Mouse (Mus musculus) embryonic facial prominence, embryonic 11.5 days (tissue): ENCODE measurements at regions not wholly inside any gene's neighbourhood (a gene's known extent, or its start where the extent isn't known, plus 50 kb on each side); places are given as distances from the start of the nearest gene placed in this dataset.

ENCODE experiments used
- ATAC-seq: fragments of 200-750 bp; cut with Nextera tagmentation; replicated peaks from 2 replicates; pipeline ENCODE4 v1.8.0; 2017; ENCODE audit warnings: low read depth; ENCODE audit not compliant: insufficient number of reproducible peaks, low FRiP score, low TSS enrichment
- DNase-seq: peaks from one replicate; pipeline ENCODE4 v3.0.0-alpha.2; 2015; ENCODE audit warnings: low spot score
- H3K27ac ChIP-seq: fragments of 300-500 bp; sonication (generic); replicated peaks from 2 replicates; pipeline ENCODE4 v1.5.1; 2014; ENCODE audit warnings: mild to moderate bottlenecking, low read depth, low read length, control low read depth
- H3K27me3 ChIP-seq: fragments of 300-500 bp; sonication (generic); 2 replicates; pipeline ENCODE4 v1.6.1; 2014; ENCODE audit warnings: mild to moderate bottlenecking, low read length, moderate library complexity, mixed read lengths; ENCODE audit not compliant: control insufficient read depth, insufficient read depth
- H3K36me3 ChIP-seq: fragments of 300-500 bp; sonication (generic); replicated peaks from 2 replicates; pipeline ENCODE4 v1.6.1; 2014; ENCODE audit warnings: low read depth, mild to moderate bottlenecking, low read length, moderate library complexity, mixed read lengths; ENCODE audit not compliant: control insufficient read depth, insufficient read depth
- H3K4me1 ChIP-seq: fragments of 300-500 bp; sonication (generic); 2 replicates; pipeline ENCODE4 v1.6.1; 2014; ENCODE audit warnings: low read length, mixed read lengths; ENCODE audit not compliant: control insufficient read depth, insufficient read depth
- H3K4me2 ChIP-seq: fragments of 300-500 bp; sonication (generic); 2 replicates; pipeline ENCODE4 v1.6.1; 2014; ENCODE audit warnings: low read depth, mild to moderate bottlenecking, control low read depth, low read length, moderate library complexity
- H3K4me3 ChIP-seq: fragments of 300-500 bp; sonication (generic); 2 replicates; pipeline ENCODE4 v1.5.1; 2014; ENCODE audit warnings: low read depth, low read length, control low read depth
- H3K9ac ChIP-seq: fragments of 300-500 bp; sonication (generic); replicated peaks from 2 replicates; pipeline ENCODE4 v1.6.1; 2014; ENCODE audit warnings: mild to moderate bottlenecking, control low read depth, low read length
- H3K9me3 ChIP-seq: fragments of 300-500 bp; sonication (generic); replicated peaks from 2 replicates; pipeline ENCODE4 v1.6.1; 2016; ENCODE audit warnings: mild to moderate bottlenecking, low read length, inconsistent platforms, mixed read lengths; ENCODE audit not compliant: control insufficient read depth
- WGBS: fragments of 180-500 bp; shearing (Covaris S2); extraction: QIAGEN DNeasy Blood & Tissue Kit; methylation state at CpG from one replicate; pipeline ENCODE4 v1.1.7; 2014; 5-methylcytosine and 5-hydroxymethylcytosine counted together

- Histone ChIP-seq H3K9me3 (no peaks in the 10 kb centered on the region), H3K9ac (no peak overlapping the region)
Observed at GRCm38 (mm10) chr12:25189174-25189761, 92.3 kb upstream of the Id2 start.

DNA sequence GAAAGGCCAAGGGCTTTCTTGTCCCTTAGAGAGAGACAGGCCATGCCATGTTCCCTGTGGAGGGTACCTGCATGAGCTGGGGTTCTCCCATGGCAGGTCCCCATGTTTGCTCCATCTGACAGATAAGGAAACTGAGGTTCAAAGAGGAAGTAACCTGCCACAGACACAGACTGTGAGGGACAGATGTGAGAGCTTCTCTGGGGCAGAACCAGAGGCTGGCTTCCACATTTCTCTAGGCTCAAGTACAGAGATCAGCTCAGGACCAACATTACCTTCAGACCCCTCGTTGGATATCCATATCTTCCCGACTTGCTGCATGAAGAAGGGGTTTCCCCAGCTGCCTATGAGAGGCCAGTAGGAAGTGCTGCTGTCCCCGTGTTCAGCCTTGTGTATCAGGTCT lies 91.6 kb upstream of the Id2 start:
- DNase-seq (no peak), ATAC-seq (no peak)
- Histone ChIP-seq H3K4me1 (no peaks in the 10 kb centered on the region; the same call in 1 of the 2 replicates), H3K9me3 (no peaks in the 10 kb centered on the region), H3K9ac (no peak overlapping the region), H3K36me3 (no peaks in the 10 kb centered on the region), H3K27me3 (no peaks in the 10 kb centered on the region), H3K4me2 (no peak overlapping the region), H3K4me3 (no peak overlapping the region), H3K27ac (no peak overlapping the region)
- WGBS = 79% methylated on average over 3 of the region's 3 CpGs

More at GRCm38 (mm10) chr12:25189174-25189761, 92.3 kb upstream of the Id2 start:
- DNase-seq (peak; percentile 12), ATAC-seq (peak; percentile 65; the same call in 1 of the 2 replicates)
- Histone ChIP-seq H3K27me3 (no peaks in the 10 kb centered on the region), H3K4me3 (no peak overlapping the region), H3K36me3 (no peaks in the 10 kb centered on the region), H3K27ac (no peak overlapping the region), H3K4me2 (no peak overlapping the region), H3K4me1 (no peaks in the 10 kb centered on the region; the same call in 1 of the 2 replicates)
- 60% methylated on average over 16 of the region's 16 CpGs for WGBS

DNA sequence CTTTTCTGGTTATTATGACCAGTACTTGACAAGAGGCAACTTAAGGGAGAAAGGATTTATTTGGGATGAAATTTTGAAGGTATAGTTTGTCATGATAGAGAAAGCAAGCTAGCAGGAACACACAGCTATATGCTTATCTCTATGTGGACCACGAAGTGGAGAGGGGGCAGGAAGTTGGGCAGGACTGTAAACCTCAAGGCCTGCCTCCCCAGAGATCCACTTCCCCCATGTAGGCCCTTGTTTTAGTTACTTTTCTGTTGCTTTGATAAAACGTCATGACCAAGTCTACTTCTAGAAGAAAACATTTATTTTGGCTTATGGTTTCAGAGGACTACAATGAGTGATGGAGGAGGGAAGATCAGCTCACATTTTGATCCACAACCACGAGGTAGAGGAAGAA lies 90.3 kb upstream of the Id2 start:
- H3K27ac ChIP-seq = no peak overlapping the region
- no peaks in the 10 kb centered on the region for H3K9me3 ChIP-seq
- WGBS = 73% methylated on average over 3 of the region's 3 CpGs
- no peak overlapping the region for H3K4me2 ChIP-seq
- no peaks in the 10 kb centered on the region; the same call in 1 of the 2 replicates for H3K4me1 ChIP-seq
- H3K27me3 ChIP-seq = no peaks in the 10 kb centered on the region
- no peak overlapping the region for H3K4me3 ChIP-seq
- DNase-seq (no peak), ATAC-seq (no peak)
- no peak overlapping the region for H3K9ac ChIP-seq
- no peaks in the 10 kb centered on the region for H3K36me3 ChIP-seq

DNA sequence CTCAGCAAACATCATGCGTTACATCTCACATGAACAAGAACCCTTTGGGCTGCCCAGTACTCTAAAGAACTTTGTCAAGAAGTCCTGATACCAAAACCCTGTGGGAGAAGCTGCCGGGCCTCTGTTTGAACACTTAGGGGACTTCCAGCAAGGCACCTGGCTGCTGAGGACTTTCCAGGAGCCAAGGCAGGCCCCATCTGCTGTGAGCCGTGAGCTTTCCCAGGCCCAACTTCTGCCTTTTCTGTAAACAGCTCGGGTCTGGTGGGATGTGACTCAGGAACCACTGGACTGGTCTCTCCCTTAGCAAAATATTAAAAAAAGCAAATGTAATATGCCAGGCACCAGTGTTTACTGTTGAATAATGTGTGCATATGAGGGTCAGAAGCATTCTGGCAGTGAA lies 85.7 kb upstream of the Id2 start:
- 94% methylated on average over 4 of the region's 4 CpGs for WGBS
- no peak for DNase-seq
- Histone ChIP-seq H3K4me3 (no peak overlapping the region), H3K9ac (no peak overlapping the region), H3K4me1 (no peaks in the 10 kb centered on the region), H3K9me3 (no peaks in the 10 kb centered on the region), H3K36me3 (no peaks in the 10 kb centered on the region), H3K4me2 (no peak overlapping the region), H3K27me3 (no peaks in the 10 kb centered on the region), H3K27ac (no peak overlapping the region)
- ATAC-seq = no peak

DNA sequence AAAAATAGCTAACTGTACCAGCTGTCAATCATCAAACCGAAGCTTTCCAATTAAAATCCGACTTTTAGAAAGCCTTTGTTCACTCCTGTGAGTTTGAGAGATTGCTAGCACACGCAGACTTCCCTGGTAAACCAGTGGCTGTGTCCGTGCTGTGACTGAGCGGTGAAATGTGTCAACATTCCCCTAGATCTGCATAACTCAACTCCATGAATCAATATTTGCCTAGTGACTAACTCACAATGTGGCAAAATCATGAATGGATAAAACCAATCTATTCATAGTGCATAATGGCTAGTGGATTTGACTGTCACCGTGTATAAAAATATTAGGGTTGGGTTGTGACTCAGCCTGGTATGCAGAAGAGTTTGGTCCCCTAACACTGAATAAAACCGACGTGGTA lies 84.4 kb upstream of the Id2 start:
- no peak for ATAC-seq
- H3K36me3 ChIP-seq = no peaks in the 10 kb centered on the region

DNA sequence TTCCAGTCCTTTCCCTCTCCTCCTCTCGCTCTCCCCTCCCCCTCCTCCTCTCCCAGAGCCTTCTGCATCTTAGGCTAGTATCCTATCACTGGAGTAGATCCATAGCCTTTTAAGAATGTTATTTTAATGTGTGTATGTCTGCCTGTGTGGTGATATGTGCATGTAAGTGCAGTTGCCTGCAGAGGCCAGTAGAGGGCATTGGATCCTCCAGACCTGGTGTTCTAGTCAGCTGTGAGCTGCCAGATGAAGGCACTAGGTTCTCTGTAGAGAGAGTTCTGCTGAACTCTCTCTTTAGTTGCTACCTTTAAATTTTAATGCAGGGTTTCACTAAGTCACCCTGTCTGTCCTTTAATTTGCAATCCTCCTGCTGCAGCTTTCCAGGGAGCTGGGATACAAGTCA lies 83.9 kb upstream of the Id2 start:
- ATAC-seq (no peak), DNase-seq (no peak)
- no peaks in the 10 kb centered on the region for H3K9me3 ChIP-seq
- H3K27me3 ChIP-seq = no peaks in the 10 kb centered on the region
- 89% methylated on average over 1 of the region's 1 CpGs for WGBS
- no peak overlapping the region for H3K27ac ChIP-seq
- H3K4me1 ChIP-seq = no peaks in the 10 kb centered on the region
- no peak overlapping the region for H3K4me3 ChIP-seq
- no peak overlapping the region for H3K4me2 ChIP-seq
- no peak overlapping the region for H3K9ac ChIP-seq
- no peaks in the 10 kb centered on the region for H3K36me3 ChIP-seq

More for the DNA sequence above, 84.4 kb upstream of the Id2 start:
- no peak for DNase-seq
- WGBS = 91% methylated on average over 8 of the region's 8 CpGs
- no peaks in the 10 kb centered on the region for H3K9me3 ChIP-seq
- no peak overlapping the region for H3K27ac ChIP-seq
- no peak overlapping the region for H3K4me3 ChIP-seq
- H3K4me1 ChIP-seq = no peaks in the 10 kb centered on the region
- no peak overlapping the region for H3K9ac ChIP-seq
- no peak overlapping the region for H3K4me2 ChIP-seq
- H3K27me3 ChIP-seq = no peaks in the 10 kb centered on the region

DNA sequence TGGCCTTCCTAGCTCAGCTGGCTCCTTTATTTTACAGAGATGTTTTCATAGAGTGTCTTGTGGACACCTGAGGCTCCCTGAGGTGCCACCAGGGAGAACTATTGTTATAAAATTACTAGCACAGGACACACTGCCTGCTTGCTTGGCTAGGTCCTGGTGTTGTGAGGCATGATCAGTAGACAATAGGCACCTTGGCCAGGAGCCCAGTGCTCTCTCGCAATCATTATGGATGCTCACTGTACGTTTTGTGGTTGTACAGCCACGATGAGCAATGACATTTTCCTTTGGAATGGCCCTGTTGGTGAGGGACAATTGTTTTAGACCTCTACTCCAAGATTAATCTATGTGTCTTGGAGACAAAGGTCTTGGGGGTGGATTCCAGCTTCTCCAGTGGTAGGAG lies 83.3 kb upstream of the Id2 start:
- H3K9me3 ChIP-seq = no peaks in the 10 kb centered on the region
- H3K4me1 ChIP-seq = no peaks in the 10 kb centered on the region
- H3K27ac ChIP-seq = no peak overlapping the region
- H3K36me3 ChIP-seq = no peaks in the 10 kb centered on the region
- no peak overlapping the region for H3K9ac ChIP-seq
- no peak for ATAC-seq
- no peak overlapping the region for H3K4me2 ChIP-seq
- H3K4me3 ChIP-seq = no peak overlapping the region
- no peaks in the 10 kb centered on the region for H3K27me3 ChIP-seq
- DNase-seq = no peak
- 89% methylated on average over 3 of the region's 3 CpGs for WGBS

GRCm38 (mm10) chr12:25178491-25179115 lies 81.7 kb upstream of the Id2 start:
- no peak for DNase-seq
- H3K4me3 ChIP-seq = no peak overlapping the region
- no peaks in the 10 kb centered on the region for H3K27me3 ChIP-seq
- no peak overlapping the region for H3K4me2 ChIP-seq
- no peak for ATAC-seq
- no peak overlapping the region for H3K9ac ChIP-seq
- WGBS = 90% methylated on average over 5 of the region's 5 CpGs
- no peaks in the 10 kb centered on the region for H3K36me3 ChIP-seq
- H3K4me1 ChIP-seq = no peaks in the 10 kb centered on the region
- H3K9me3 ChIP-seq = no peaks in the 10 kb centered on the region
- no peak overlapping the region for H3K27ac ChIP-seq
